Mouse (Mus musculus): ENCODE measurements around the gene Trappc10. TPM values are rescaled to one million over a fixed set of nuclear protein-coding genes. Genes with fewer than 3 reads are reported as not detected.

Gene Trappc10
- polyA plus RNA-seq, 1 experiment from 2014 or later, result 8.3 TPM

DNA sequence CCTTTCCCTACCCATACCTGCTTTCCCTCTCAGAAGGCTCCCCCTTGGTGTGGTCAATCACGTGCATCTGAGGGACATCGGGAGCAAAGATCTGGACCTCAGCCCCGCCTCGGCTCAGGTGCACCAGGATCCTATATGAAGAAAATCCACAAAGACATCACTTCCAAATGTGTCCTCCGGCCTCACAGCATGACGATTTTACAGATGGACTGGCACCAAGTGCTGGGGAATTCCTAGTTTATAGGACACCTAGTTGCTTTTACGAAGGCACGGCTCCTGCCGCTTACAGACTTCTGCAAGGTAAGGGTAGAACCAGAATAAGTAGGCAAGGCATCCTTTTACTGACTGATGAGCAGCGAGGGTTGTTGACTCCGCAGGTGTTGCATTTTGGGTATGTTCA is 75.6 kb downstream of the Trappc10 start:
- ATAC-seq (ENCODE audit: low FRiP score, low TSS enrichment), result no peak
- Histone ChIP-seq H3K27ac (ENCODE audit: low read length) (peak overlapping the region; percentile 73; the same call in 1 of the 2 replicates), H3K36me3 (ENCODE audit: insufficient read depth, low read length) (peaks cover 55% of the 10 kb centered on the region)

DNA sequence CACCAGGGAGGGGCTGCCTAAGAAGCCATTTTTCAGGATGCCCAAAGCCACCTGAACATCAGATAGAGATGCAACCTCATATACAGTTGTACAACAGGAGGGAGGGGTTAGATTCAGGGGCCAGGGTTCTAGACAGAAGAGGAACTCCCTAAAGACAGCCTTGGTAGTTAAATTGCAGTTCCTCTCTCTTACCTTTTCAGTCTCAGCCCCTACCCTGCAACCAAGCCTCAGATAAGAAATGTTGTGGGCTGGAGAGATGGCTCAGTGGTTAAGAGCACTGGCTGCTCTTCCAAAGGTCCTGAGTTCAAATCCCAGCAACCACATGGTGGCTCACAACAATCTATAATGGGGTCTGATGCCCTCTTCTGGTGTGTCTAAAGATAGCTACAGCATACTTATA is 76.7 kb downstream of the Trappc10 start:
- Histone ChIP-seq H3K9me3 (ENCODE audit: low read length) (no peaks in the 10 kb centered on the region), H3K27me3 (ENCODE audit: insufficient read depth, low read length) (no peaks in the 10 kb centered on the region), H3K9ac (replicated peaks; ENCODE audit: low read length) (no peak overlapping the region), H3K4me2 (replicated peaks; ENCODE audit: low read depth, low read length) (no peak overlapping the region), H3K4me1 (ENCODE audit: insufficient read depth, low read length) (peaks cover 11% of the 10 kb centered on the region), H3K27ac (ENCODE audit: low read length) (no peak overlapping the region), H3K4me3 (ENCODE audit: low read length) (no peak overlapping the region), H3K36me3 (ENCODE audit: insufficient read depth, low read length) (peaks cover 52% of the 10 kb centered on the region)
- no peak for ATAC-seq (ENCODE audit: low FRiP score, low TSS enrichment)

More for the DNA sequence above, 75.6 kb downstream of the Trappc10 start:
- Histone ChIP-seq H3K4me2 (replicated peaks; ENCODE audit: low read depth, low read length) (peak overlapping the region; percentile 78), H3K9me3 (ENCODE audit: low read length) (no peaks in the 10 kb centered on the region), H3K9ac (replicated peaks; ENCODE audit: low read length) (peak overlapping the region; percentile 79), H3K4me3 (ENCODE audit: low read length) (peak overlapping the region; percentile 82), H3K27me3 (ENCODE audit: insufficient read depth, low read length) (no peaks in the 10 kb centered on the region), H3K4me1 (ENCODE audit: insufficient read depth, low read length) (peaks cover 11% of the 10 kb centered on the region)
- 83% methylated on average over 11 of the region's 11 CpGs for WGBS

DNA sequence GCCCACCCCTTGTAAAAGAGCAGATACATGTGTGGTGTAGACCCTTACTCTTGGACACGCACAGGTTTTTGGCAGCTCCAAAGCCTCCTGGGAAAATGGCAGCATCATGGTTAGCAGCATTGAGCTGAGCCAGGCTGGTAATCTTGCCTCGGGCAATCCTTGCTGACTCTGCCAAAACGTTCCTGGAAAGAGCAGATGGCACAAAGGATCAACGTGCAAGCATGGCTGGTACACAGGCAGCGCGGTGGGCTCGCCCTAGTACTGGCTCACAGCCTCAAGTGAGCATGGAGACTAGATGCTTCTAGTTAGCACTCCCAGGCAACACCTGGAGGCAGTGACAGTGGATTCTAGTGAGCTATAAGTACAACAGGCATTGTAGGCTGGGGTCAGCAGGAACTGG is 77.1 kb downstream of the Trappc10 start:
- ATAC-seq (ENCODE audit: low FRiP score, low TSS enrichment), result no peak
- WGBS, result 90% methylated on average over 7 of the region's 7 CpGs
- Histone ChIP-seq H3K27ac (ENCODE audit: low read length) (no peak overlapping the region), H3K9ac (replicated peaks; ENCODE audit: low read length) (no peak overlapping the region), H3K4me1 (ENCODE audit: insufficient read depth, low read length) (peaks cover 11% of the 10 kb centered on the region), H3K27me3 (ENCODE audit: insufficient read depth, low read length) (no peaks in the 10 kb centered on the region), H3K36me3 (ENCODE audit: insufficient read depth, low read length) (peaks cover 53% of the 10 kb centered on the region), H3K9me3 (ENCODE audit: low read length) (no peaks in the 10 kb centered on the region), H3K4me2 (replicated peaks; ENCODE audit: low read depth, low read length) (no peak overlapping the region), H3K4me3 (ENCODE audit: low read length) (no peak overlapping the region)

DNA sequence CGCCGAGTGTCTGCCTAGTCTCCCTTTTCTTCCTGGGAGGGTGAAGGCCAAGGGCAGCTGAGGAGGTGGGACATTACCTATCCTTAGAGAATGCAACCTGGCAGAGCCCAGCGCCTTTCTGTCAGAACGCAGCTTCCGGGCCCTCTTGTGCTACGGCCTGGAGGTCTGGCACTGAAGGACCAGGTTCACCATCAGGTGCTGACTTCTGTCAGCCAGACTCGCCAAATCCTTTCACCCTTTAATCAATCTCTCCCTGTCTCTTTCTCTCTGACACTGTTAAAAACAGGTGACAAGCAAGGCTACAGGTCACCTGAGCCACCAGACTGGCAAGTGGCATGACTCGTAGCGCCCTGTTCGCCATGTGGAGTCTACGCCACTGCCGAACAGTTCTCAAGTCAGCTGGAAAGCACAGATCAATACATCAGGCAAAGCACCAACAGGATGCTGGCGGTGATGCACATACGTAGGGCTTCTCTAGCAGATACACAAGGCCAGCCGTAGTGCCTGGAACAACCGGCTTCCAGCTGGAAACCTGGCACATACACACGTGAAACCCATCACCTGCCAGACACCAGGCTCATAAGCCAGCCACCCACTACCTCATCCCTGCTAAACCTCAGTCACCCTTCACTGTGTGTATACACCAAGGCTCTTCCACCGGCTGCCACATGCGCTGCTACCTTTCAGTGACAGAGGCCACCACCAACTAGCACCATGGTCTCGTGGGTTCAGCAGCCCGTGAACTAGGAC is 79.0 kb downstream of the Trappc10 start:
- 91% methylated on average over 21 of the region's 21 CpGs for whole genome bisulfite sequencing
- no peak overlapping the region for H3K9ac ChIP-seq (replicated peaks; ENCODE audit: low read length)
- H3K4me3 ChIP-seq (ENCODE audit: low read length), result no peak overlapping the region
- no peaks in the 10 kb centered on the region for H3K27me3 ChIP-seq (ENCODE audit: insufficient read depth, low read length)
- H3K9me3 ChIP-seq (ENCODE audit: low read length), result no peaks in the 10 kb centered on the region
- no peak overlapping the region for H3K27ac ChIP-seq (ENCODE audit: low read length)
- H3K4me2 ChIP-seq (replicated peaks; ENCODE audit: low read depth, low read length), result no peak overlapping the region
- H3K36me3 ChIP-seq (ENCODE audit: insufficient read depth, low read length), result peaks cover 44% of the 10 kb centered on the region
- no peak for ATAC-seq (ENCODE audit: low FRiP score, low TSS enrichment)
- peaks cover 11% of the 10 kb centered on the region for H3K4me1 ChIP-seq (ENCODE audit: insufficient read depth, low read length)

DNA sequence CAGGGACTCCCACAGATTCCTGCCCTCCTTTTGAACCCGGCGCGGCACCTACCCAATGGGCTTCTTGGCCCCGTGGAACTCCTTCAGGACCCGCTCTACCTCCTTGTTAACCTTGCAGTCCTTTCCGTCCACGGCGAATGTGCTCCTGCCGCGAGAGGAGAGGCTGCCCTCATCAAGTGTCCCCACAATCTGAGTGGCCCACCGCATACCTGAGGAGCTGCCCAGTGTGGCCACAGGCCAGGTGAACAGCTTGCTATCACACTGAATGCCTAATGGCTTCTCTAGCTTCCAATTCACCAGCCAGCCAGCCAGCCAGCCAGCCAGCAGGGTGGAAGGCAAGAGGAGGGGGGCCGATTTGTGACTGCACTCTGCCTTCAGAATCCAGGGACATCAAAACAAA is 79.7 kb downstream of the Trappc10 start:
- Histone ChIP-seq H3K9ac (replicated peaks; ENCODE audit: low read length) (no peak overlapping the region), H3K4me2 (replicated peaks; ENCODE audit: low read depth, low read length) (no peak overlapping the region), H3K27ac (ENCODE audit: low read length) (no peak overlapping the region), H3K9me3 (ENCODE audit: low read length) (no peaks in the 10 kb centered on the region), H3K27me3 (ENCODE audit: insufficient read depth, low read length) (no peaks in the 10 kb centered on the region), H3K4me3 (ENCODE audit: low read length) (no peak overlapping the region), H3K36me3 (ENCODE audit: insufficient read depth, low read length) (peaks cover 44% of the 10 kb centered on the region), H3K4me1 (ENCODE audit: insufficient read depth, low read length) (peaks cover 9% of the 10 kb centered on the region)
- ATAC-seq (ENCODE audit: low FRiP score, low TSS enrichment), result no peak
- 86% methylated on average over 12 of the region's 12 CpGs for WGBS

DNA sequence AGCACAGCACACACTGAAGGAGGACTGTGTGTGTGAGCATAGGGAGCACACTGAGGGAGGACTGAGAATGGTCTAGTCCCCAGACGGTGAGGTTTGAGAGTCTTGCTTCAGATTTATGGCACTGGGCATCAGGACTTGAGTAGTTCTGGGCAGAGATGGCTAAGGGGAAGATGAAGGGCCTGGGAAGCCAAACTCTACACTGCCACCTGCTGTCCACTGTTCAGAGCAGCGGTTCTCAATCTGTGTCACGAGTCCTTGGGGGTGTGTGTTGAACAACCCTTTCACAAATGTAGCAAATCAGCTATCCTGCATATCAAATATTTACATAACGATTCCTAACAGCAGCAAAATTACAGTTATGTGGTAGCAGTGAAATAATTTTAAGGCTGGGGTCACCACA is 80.5 kb downstream of the Trappc10 start:
- ATAC-seq (ENCODE audit: low FRiP score, low TSS enrichment), result no peak
- H3K4me2 ChIP-seq (replicated peaks; ENCODE audit: low read depth, low read length), result no peak overlapping the region
- peaks cover 15% of the 10 kb centered on the region for H3K4me1 ChIP-seq (ENCODE audit: insufficient read depth, low read length)
- no peaks in the 10 kb centered on the region for H3K27me3 ChIP-seq (ENCODE audit: insufficient read depth, low read length)
- 30% methylated on average over 4 of the region's 4 CpGs for WGBS
- H3K36me3 ChIP-seq (ENCODE audit: insufficient read depth, low read length), result peaks cover 44% of the 10 kb centered on the region
- H3K4me3 ChIP-seq (ENCODE audit: low read length), result no peak overlapping the region
- no peak overlapping the region for H3K27ac ChIP-seq (ENCODE audit: low read length)
- H3K9me3 ChIP-seq (ENCODE audit: low read length), result no peaks in the 10 kb centered on the region
- H3K9ac ChIP-seq (replicated peaks; ENCODE audit: low read length), result no peak overlapping the region

DNA sequence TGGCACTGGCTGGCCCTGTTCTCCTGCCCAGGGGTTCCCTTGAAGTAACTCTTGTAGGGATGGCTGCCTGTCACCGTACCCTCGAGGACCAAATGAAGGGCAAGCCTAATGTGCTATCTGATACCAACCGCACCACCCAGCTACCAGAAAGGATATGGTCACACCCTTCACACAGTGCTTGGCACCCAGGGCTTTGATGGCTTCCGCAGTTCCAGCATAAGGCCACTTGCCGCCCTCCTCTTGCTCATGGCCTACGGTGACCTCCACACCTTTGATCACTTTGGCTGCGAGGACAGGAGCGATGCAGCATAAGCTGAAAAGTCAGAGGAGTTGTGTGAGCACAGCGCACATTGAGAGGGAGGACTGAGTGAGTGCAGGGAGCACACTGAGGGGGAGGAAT is 81.2 kb downstream of the Trappc10 start:
- H3K9ac ChIP-seq (replicated peaks; ENCODE audit: low read length), result no peak overlapping the region
- WGBS, result 90% methylated on average over 9 of the region's 9 CpGs

DNA sequence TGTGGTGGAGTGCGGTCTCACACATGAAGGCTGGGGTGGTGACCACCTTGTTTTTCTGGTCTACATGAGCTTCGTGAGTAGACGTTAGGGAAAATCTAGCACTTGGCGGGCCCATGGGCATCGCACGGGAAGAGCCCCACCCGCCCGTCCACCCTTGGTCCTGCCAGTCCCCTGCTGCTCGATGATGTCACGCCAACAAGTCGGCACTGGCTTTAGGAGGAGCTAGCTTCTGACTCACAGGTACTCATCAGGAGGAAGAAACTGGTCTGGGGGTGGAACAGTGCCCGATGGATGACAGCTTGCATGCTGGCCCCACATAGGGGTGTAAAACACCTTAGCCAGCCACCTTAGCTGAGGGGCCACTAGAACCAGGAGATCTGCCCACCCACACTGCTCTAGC is 81.8 kb downstream of the Trappc10 start:
- Histone ChIP-seq H3K4me1 (ENCODE audit: insufficient read depth, low read length) (peaks cover 9% of the 10 kb centered on the region), H3K9me3 (ENCODE audit: low read length) (no peaks in the 10 kb centered on the region), H3K27me3 (ENCODE audit: insufficient read depth, low read length) (no peaks in the 10 kb centered on the region), H3K4me3 (ENCODE audit: low read length) (no peak overlapping the region), H3K36me3 (ENCODE audit: insufficient read depth, low read length) (peaks cover 44% of the 10 kb centered on the region), H3K27ac (ENCODE audit: low read length) (no peak overlapping the region), H3K9ac (replicated peaks; ENCODE audit: low read length) (no peak overlapping the region), H3K4me2 (replicated peaks; ENCODE audit: low read depth, low read length) (no peak overlapping the region)
- WGBS, result 92% methylated on average over 12 of the region's 12 CpGs
- ATAC-seq (ENCODE audit: low FRiP score, low TSS enrichment), result no peak

More for the DNA sequence above, 81.2 kb downstream of the Trappc10 start:
- Histone ChIP-seq H3K27ac (ENCODE audit: low read length) (no peak overlapping the region), H3K9me3 (ENCODE audit: low read length) (no peaks in the 10 kb centered on the region), H3K27me3 (ENCODE audit: insufficient read depth, low read length) (no peaks in the 10 kb centered on the region), H3K4me2 (replicated peaks; ENCODE audit: low read depth, low read length) (no peak overlapping the region), H3K4me1 (ENCODE audit: insufficient read depth, low read length) (peaks cover 9% of the 10 kb centered on the region), H3K36me3 (ENCODE audit: insufficient read depth, low read length) (peaks cover 44% of the 10 kb centered on the region), H3K4me3 (ENCODE audit: low read length) (no peak overlapping the region)
- no peak for ATAC-seq (ENCODE audit: low FRiP score, low TSS enrichment)

DNA sequence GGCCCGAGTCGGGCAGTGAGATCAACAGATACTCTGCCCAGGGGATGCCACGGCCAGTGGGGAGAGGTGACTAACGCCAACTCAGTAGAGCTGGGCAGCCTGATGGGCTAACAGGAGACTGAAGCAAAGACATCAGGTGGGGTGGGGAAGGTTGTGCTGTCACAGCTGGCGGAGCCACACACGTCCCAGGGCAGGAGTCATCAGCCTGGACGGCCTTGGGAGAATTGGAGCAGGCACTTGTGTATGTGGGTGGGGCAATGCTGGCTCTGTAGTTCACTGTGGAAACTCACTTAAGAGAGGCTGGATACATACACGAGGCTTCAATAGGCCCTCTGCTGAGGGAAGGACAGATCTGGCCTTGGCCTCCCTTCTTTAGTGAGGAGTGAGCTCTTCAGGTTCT is 83.3 kb downstream of the Trappc10 start:
- no peak overlapping the region for H3K4me3 ChIP-seq (ENCODE audit: low read length)
- WGBS, result 80% methylated on average over 8 of the region's 8 CpGs
- no peak overlapping the region for H3K9ac ChIP-seq (replicated peaks; ENCODE audit: low read length)
- H3K9me3 ChIP-seq (ENCODE audit: low read length), result no peaks in the 10 kb centered on the region
- ATAC-seq (ENCODE audit: low FRiP score, low TSS enrichment), result no peak
- H3K4me2 ChIP-seq (replicated peaks; ENCODE audit: low read depth, low read length), result no peak overlapping the region
- peaks cover 9% of the 10 kb centered on the region for H3K4me1 ChIP-seq (ENCODE audit: insufficient read depth, low read length)
- H3K36me3 ChIP-seq (ENCODE audit: insufficient read depth, low read length), result peaks cover 34% of the 10 kb centered on the region
- H3K27ac ChIP-seq (ENCODE audit: low read length), result no peak overlapping the region
- H3K27me3 ChIP-seq (ENCODE audit: insufficient read depth, low read length), result no peaks in the 10 kb centered on the region

DNA sequence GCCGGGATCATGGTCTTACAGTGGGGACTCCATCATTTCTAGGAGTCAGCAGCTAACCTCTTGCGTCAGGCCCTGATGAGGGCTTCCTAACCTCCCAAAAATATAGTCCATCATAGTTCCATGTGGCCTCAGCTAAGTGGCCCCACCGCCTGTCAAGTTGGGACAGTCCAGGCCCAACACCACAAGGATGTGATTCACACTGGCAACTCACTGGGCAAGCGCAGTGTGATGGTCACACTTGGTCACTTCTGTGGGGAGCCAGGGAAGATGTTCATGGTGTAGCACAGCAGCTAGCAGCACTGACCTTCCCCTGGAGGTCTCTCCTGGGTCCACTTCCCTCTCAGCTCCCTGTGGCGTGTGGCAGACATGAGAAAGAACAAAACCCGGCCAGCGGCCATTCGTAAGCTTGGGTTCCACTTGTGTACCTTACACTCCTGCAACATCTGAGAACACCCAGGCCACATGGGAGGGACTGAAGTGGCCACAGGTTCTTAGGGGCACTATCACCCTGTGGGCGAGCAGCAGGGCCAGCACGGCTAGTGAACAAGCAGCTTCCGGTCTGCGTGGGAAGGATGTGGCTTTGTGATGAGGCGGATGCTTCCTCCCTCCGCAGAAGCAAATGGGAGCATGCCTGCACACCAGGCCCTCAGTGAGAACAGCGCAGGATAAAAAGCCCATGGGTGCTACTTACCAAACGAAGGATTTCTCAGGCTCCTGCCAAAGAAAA is 83.9 kb downstream of the Trappc10 start:
- Histone ChIP-seq H3K27ac (ENCODE audit: low read length) (no peak overlapping the region), H3K4me2 (replicated peaks; ENCODE audit: low read depth, low read length) (no peak overlapping the region), H3K36me3 (ENCODE audit: insufficient read depth, low read length) (peaks cover 29% of the 10 kb centered on the region), H3K4me1 (ENCODE audit: insufficient read depth, low read length) (peaks cover 9% of the 10 kb centered on the region), H3K9ac (replicated peaks; ENCODE audit: low read length) (no peak overlapping the region), H3K27me3 (ENCODE audit: insufficient read depth, low read length) (no peaks in the 10 kb centered on the region), H3K4me3 (ENCODE audit: low read length) (no peak overlapping the region), H3K9me3 (ENCODE audit: low read length) (no peaks in the 10 kb centered on the region)
- ATAC-seq (ENCODE audit: low FRiP score, low TSS enrichment), result 0 out of 2 replicates have a peak, but pooled peaks have one; percentile 26
- 82% methylated on average over 16 of the region's 16 CpGs for WGBS
